ENCODE assay signal across 22 mouse cellular contexts in genomic region chr15:40339746-40340145, GRCm38 (mm10).
DNase-seq lines count a peak whose midpoint lies in the region; ATAC-seq and TF ChIP-seq lines count a peak whose summit lies in the region.
"Had no signal": no experiment of that assay in that cellular context is flagged by ENCODE, and none has a peak within 500 bp of the region (broad histone marks: within the 10 kb centered on the region; RNA-seq: fewer than 3 reads in every experiment).

No protein-coding gene starts in this region.

- H3K4me1 ChIP-seq in lung, embryonic 15.5 days, result no peaks in the 10 kb centered on the region
- no peaks in the 10 kb centered on the region for H3K4me1 ChIP-seq in limb, embryonic 10.5 days
- H3K4me1 ChIP-seq: heart, embryonic 13.5 days; hindbrain, embryonic 12.5 days had no signal

- H3K27me3 ChIP-seq in lung, embryonic 15.5 days, result no peaks in the 10 kb centered on the region
- no peaks in the 10 kb centered on the region for H3K27me3 ChIP-seq in limb, embryonic 10.5 days (ENCODE audit: low read depth, poor library complexity, severe bottlenecking)
- H3K27me3 ChIP-seq: heart, embryonic 13.5 days; hindbrain, embryonic 12.5 days had no signal

- H3K27ac ChIP-seq in layer of hippocampus, adult 2 months, result no peak overlapping the region
- H3K27ac ChIP-seq in lung, embryonic 15.5 days, result 0 out of 2 replicates have a peak overlapping the region, but pooled peaks have one; percentile 15
- no peak overlapping the region for H3K27ac ChIP-seq in limb, embryonic 10.5 days
- H3K27ac ChIP-seq: embryonic facial prominence, embryonic 10.5 days; heart, embryonic 13.5 days; hindbrain, embryonic 12.5 days had no signal

- no peaks in the 10 kb centered on the region for H3K9me3 ChIP-seq in lung, embryonic 15.5 days
- H3K9me3 ChIP-seq in limb, embryonic 10.5 days (replicated peaks), result no peaks in the 10 kb centered on the region
- H3K9me3 ChIP-seq: embryonic facial prominence, embryonic 10.5 days; G1E; heart, embryonic 13.5 days; hindbrain, embryonic 12.5 days had no signal

- no peak for DNase-seq in cerebellum, adult 9-11 months
- DNase-seq in layer of hippocampus, adult 2 months (ENCODE audit: low spot score in 2 of 2), result peak in 1 of 2 experiments; percentile 4
- DNase-seq in layer of hippocampus, adult 8-10 months (ENCODE audit: low spot score in 2 of 2), result no peak
- DNase-seq in lung, postnatal 4 days, result no peak
- no peak for DNase-seq in limb, embryonic 10.5 days (ENCODE audit: low spot score)
- DNase-seq: adrenal gland, postnatal 10 days; B cell, adult 2 months; cerebellum, adult 18-20 months; cerebellum, postnatal 10 days; gastrocnemius, postnatal 36 days; heart, adult 11 months; heart, postnatal 36 days had no signal

- ATAC-seq in cerebellum, adult (ENCODE audit: insufficient number of reproducible peaks, low FRiP score, low TSS enrichment), result 0 out of 2 replicates have a peak, but pooled peaks have one; percentile 61
- ATAC-seq in lung, embryonic 15.5 days (ENCODE audit: borderline replicate concordance, extremely low read depth, low FRiP score, low TSS enrichment), result no peak
- ATAC-seq: CD4-positive, CD25-positive, alpha-beta regulatory T cell, adult 4 months; forebrain, embryonic 14.5 days; hindbrain, embryonic 16.5 days; inflammation-experienced regulatory T-cells, adult 6 months had no signal

- WGBS in lung, embryonic 15.5 days, result 40% methylated on average over 2 of the region's 2 CpGs
- 81% methylated on average over 2 of the region's 2 CpGs for WGBS in limb, embryonic 10.5 days

- TF ChIP-seq CTCF in layer of hippocampus, adult 2 months (conservative IDR thresholded peaks at IDR 0.05), result peak; percentile 28

- no peak overlapping the region for H3K9ac ChIP-seq in lung, embryonic 15.5 days
- H3K9ac ChIP-seq: heart, embryonic 13.5 days; hindbrain, embryonic 12.5 days had no signal

- no peak overlapping the region for H3K4me3 ChIP-seq in layer of hippocampus, adult 2 months
- no peak overlapping the region for H3K4me3 ChIP-seq in lung, embryonic 15.5 days
- H3K4me3 ChIP-seq in limb, embryonic 10.5 days, result no peak overlapping the region
- H3K4me3 ChIP-seq: embryonic facial prominence, embryonic 10.5 days; heart, embryonic 13.5 days; hindbrain, embryonic 12.5 days had no signal

- no peaks in the 10 kb centered on the region for H3K36me3 ChIP-seq in lung, embryonic 15.5 days
- H3K36me3 ChIP-seq in limb, embryonic 10.5 days, result no peaks in the 10 kb centered on the region
- H3K36me3 ChIP-seq: embryonic facial prominence, embryonic 10.5 days; G1E; heart, embryonic 13.5 days; hindbrain, embryonic 12.5 days had no signal

- H3K4me2 ChIP-seq in lung, embryonic 15.5 days, result no peak overlapping the region
- H3K4me2 ChIP-seq: heart, embryonic 13.5 days; hindbrain, embryonic 12.5 days had no signal
